Mouse (Mus musculus) lung, adult 2 months (tissue): ENCODE measurements around the gene Plet1.

ENCODE experiments used
- CTCF ChIP-seq: fragments of 200-500 bp; IDR thresholded peaks from 2 replicates; pipeline ENCODE4 v1.5.1; 2011; ENCODE audit warnings: mild to moderate bottlenecking, low read length, control low read depth; ENCODE audit not compliant: insufficient read depth
- POLR2A ChIP-seq: fragments of 200-500 bp; IDR thresholded peaks from 2 replicates; pipeline ENCODE4 v1.6.1; 2011; ENCODE audit warnings: low read depth, mild to moderate bottlenecking, control low read depth, low read length, borderline replicate concordance; ENCODE audit errors: extremely low read depth

DNA sequence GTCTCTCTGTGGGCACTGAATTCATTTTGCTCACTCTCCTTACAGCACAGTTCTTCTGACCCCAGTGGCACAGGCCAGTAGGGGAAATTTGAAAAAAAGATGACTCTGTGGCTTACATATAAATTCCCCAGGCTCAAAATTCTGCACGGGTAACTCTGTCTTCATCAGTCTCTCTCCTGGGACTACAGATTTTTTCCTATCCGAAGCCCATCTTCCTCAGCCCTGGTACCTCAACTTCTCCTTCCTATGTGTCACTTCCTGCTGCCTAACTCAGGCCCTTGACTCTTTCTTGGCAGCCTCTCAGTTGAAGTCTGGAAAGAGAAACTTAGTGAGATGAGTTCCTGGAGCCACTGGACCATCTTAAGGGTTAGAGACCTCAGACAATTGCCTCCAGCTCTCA is 59.2 kb downstream of the Plet1 start:
- TF ChIP-seq CTCF = no peak
- no peak for TF ChIP-seq POLR2A
